Mouse (Mus musculus) lung, adult 2 months (tissue): Measurements from ENCODE around the gene Gtf3c1. TPM values are rescaled to one million over a fixed set of nuclear protein-coding genes. Genes with fewer than 3 reads are reported as not detected.

ENCODE experiments used
- DNase-seq: peaks from one replicate; pipeline ENCODE4 v3.0.0; 2022
- H3K4me1 ChIP-seq: fragments of 200-500 bp; 2 replicates; pipeline ENCODE4 v1.6.1; 2011; ENCODE audit warnings: low read length; ENCODE audit not compliant: control insufficient read depth, insufficient read depth
- H3K4me3 ChIP-seq: fragments of 200-500 bp; replicated peaks from 2 replicates; pipeline ENCODE3; 2011; ENCODE audit warnings: low read depth, mild to moderate bottlenecking, control low read depth, low read length; ENCODE audit errors: extremely low read depth
- CTCF ChIP-seq: fragments of 200-500 bp; IDR thresholded peaks from 2 replicates; pipeline ENCODE4 v1.5.1; 2011; ENCODE audit warnings: mild to moderate bottlenecking, low read length, control low read depth; ENCODE audit not compliant: insufficient read depth
- POLR2A ChIP-seq: fragments of 200-500 bp; IDR thresholded peaks from 2 replicates; pipeline ENCODE4 v1.6.1; 2011; ENCODE audit warnings: low read depth, mild to moderate bottlenecking, control low read depth, low read length, borderline replicate concordance; ENCODE audit errors: extremely low read depth
- WGBS: fragments of 180-500 bp; shearing (Covaris S2); methylation state at CpG from one replicate; pipeline ENCODE4 v1.1.7; 2018; 5-methylcytosine and 5-hydroxymethylcytosine counted together
- polyA plus RNA-seq: library from polyadenylated mRNA; depleted of rRNA; stranded (reverse); fragments of >200 nt; gene quantifications from 2 replicates; pipeline ENCODE4 v1.2.3, GENCODE M21; 2012; rRNA removed

The Gtf3c1 gene
- polyA plus RNA-seq, 1 experiment = 68.4 TPM

- 42% methylated on average over 4 of the region's 4 CpGs for WGBS
- no peak for DNase-seq
- H3K4me3 ChIP-seq = no peak overlapping the region
- TF ChIP-seq CTCF = no peak
- no peak for TF ChIP-seq POLR2A
- H3K4me1 ChIP-seq = no peaks in the 10 kb centered on the region
Measured at GRCm38 (mm10) chr7:125599373-125599973, 108.1 kb downstream of the Gtf3c1 start.

GRCm38 (mm10) chr7:125597516-125598347 is 109.8 kb downstream of the Gtf3c1 start:
- WGBS = 88% methylated on average over 11 of the region's 11 CpGs
- no peaks in the 10 kb centered on the region for H3K4me1 ChIP-seq
- no peak for TF ChIP-seq POLR2A
- no peak for TF ChIP-seq CTCF
- H3K4me3 ChIP-seq = no peak overlapping the region
- no peak for DNase-seq

- H3K4me1 ChIP-seq = no peaks in the 10 kb centered on the region
- 81% methylated on average over 9 of the region's 9 CpGs for WGBS
Measured at GRCm38 (mm10) chr7:125597083-125597482, 110.5 kb downstream of the Gtf3c1 start.

GRCm38 (mm10) chr7:125596406-125596805 is 111.2 kb downstream of the Gtf3c1 start:
- no peak for DNase-seq
- Histone ChIP-seq H3K4me3 (no peak overlapping the region), H3K4me1 (no peaks in the 10 kb centered on the region)
- no peak for TF ChIP-seq CTCF
- no peak for TF ChIP-seq POLR2A
- 44% methylated on average over 3 of the region's 3 CpGs for WGBS

More at GRCm38 (mm10) chr7:125597083-125597482, 110.5 kb downstream of the Gtf3c1 start:
- TF ChIP-seq POLR2A (no peak), CTCF (no peak)
- no peak for DNase-seq
- no peak overlapping the region for H3K4me3 ChIP-seq

- DNase-seq = no peak
- Histone ChIP-seq H3K4me1 (no peaks in the 10 kb centered on the region), H3K4me3 (no peak overlapping the region)
- WGBS = 70% methylated on average over 4 of the region's 4 CpGs
- TF ChIP-seq CTCF (no peak), POLR2A (no peak)
Measured at GRCm38 (mm10) chr7:125593831-125594230, 113.7 kb downstream of the Gtf3c1 start.

Other genes starting within 250 kb of the Gtf3c1 start
- 35.5 and 38.0 TPM in 2 replicates for gene Nsmce1, start 216.2 kb downstream of the Gtf3c1 start, polyA plus RNA-seq
- gene Il4ra, start 155.7 kb downstream of the Gtf3c1 start, polyA plus RNA-seq = 75.3 and 85.2 TPM in 2 replicates
- 7.6 and 8.8 TPM in 2 replicates for gene Il21r, start 104.4 kb downstream of the Gtf3c1 start, polyA plus RNA-seq
- 15.9 and 18.4 TPM in 2 replicates for gene D430042O09Rik, start 108 bp upstream of the Gtf3c1 start, polyA plus RNA-seq